Mouse (Mus musculus): ENCODE results near the gene Echdc2. TPM values are rescaled to one million over a fixed set of nuclear protein-coding genes. Genes with fewer than 3 reads are reported as not detected.
"Not testable (repeated sequence)": the region's sequence is repeated elsewhere in the genome, so short reads cannot be mapped to it uniquely, and the experiment has no call there.

Echdc2 gene
- total RNA-seq (2021), result 1 to 10 TPM; 6.0 to 6.1 TPM
- long read RNA-seq, experiment 1, partial matches to known transcripts, result 1 of 4 reads
- long read RNA-seq, experiment 1, other reads (novel, unspliced or antisense), result 0 of 4 reads
- long read RNA-seq, experiment 2, transcript Echdc2-201 (10 exons, 1,307 nt), result major isoform, 6 of 7 reads
- long read RNA-seq, experiment 2, partial matches to known transcripts, result 0 of 7 reads
- long read RNA-seq, experiment 2, other reads (novel, unspliced or antisense), result 0 of 7 reads

- peak; percentile 13 to 21 for DNase-seq
- intact Hi-C loops (cut with DNase I), result loop anchor here (10.0 kb wide), 1 partner anchor 159 kb away; the partner anchor contains the start of gene Coa7
These were observed at the start of gene Echdc2 for GRCm38 (mm10) chr4:108165152-108165895. Gene Echdc2, plus strand, starts transcription at chr4:108165437.

- intact Hi-C loops (cut with DNase I), result no loop called here
- no peak for DNase-seq
These were observed 48.8 kb upstream of the Echdc2 start for GRCm38 (mm10) chr4:108116466-108116865.

GRCm38 (mm10) chr4:108117488-108117887, 47.7 kb upstream of the Echdc2 start:
- DNase-seq, result no peak
- intact Hi-C loops (cut with DNase I), result no loop called here

GRCm38 (mm10) chr4:108117924-108118876, 47.0 kb upstream of the Echdc2 start:
- DNase-seq, result peak; percentile 90 to 96
- intact Hi-C loops (cut with DNase I), result no loop called here

- DNase-seq, result no peak
- intact Hi-C loops (cut with DNase I), result no loop called here
These were observed 41.1 kb upstream of the Echdc2 start for GRCm38 (mm10) chr4:108124104-108124503.

- intact Hi-C loops (cut with DNase I), result no loop called here
- DNase-seq, result no peak
These were observed 39.0 kb upstream of the Echdc2 start for GRCm38 (mm10) chr4:108126260-108126659.

GRCm38 (mm10) chr4:108127516-108127915, 37.7 kb upstream of the Echdc2 start:
- intact Hi-C loops (cut with DNase I), result no loop called here
- no peak for DNase-seq

GRCm38 (mm10) chr4:108128339-108128738, 36.9 kb upstream of the Echdc2 start:
- intact Hi-C loops (cut with DNase I), result no loop called here

GRCm38 (mm10) chr4:108130452-108130851, 34.8 kb upstream of the Echdc2 start:
- intact Hi-C loops (cut with DNase I), result no loop called here
- DNase-seq, result no peak

More at GRCm38 (mm10) chr4:108128339-108128738, 36.9 kb upstream of the Echdc2 start:
- no peak for DNase-seq

- intact Hi-C loops (cut with DNase I), result no loop called here
These were observed 28.3 kb upstream of the Echdc2 start for GRCm38 (mm10) chr4:108136938-108137337.

GRCm38 (mm10) chr4:108143178-108143577, 22.1 kb upstream of the Echdc2 start:
- intact Hi-C loops (cut with DNase I), result not testable (repeated sequence)

More at GRCm38 (mm10) chr4:108136938-108137337, 28.3 kb upstream of the Echdc2 start:
- DNase-seq, result no peak

GRCm38 (mm10) chr4:108143778-108144177, 21.5 kb upstream of the Echdc2 start:
- intact Hi-C loops (cut with DNase I), result no loop called here
- DNase-seq, result no peak

More at GRCm38 (mm10) chr4:108143178-108143577, 22.1 kb upstream of the Echdc2 start:
- not testable (repeated sequence) for DNase-seq

- intact Hi-C loops (cut with DNase I), result no loop called here
- no peak for DNase-seq
These were observed 20.4 kb upstream of the Echdc2 start, which contains the start of gene Scp2 for GRCm38 (mm10) chr4:108144880-108145279. Gene Scp2, minus strand, starts transcription at chr4:108144998.

GRCm38 (mm10) chr4:108145554-108145953, 19.7 kb upstream of the Echdc2 start:
- DNase-seq; intact Hi-C loops (cut with DNase I): not testable (repeated sequence)

- intact Hi-C loops (cut with DNase I); DNase-seq: not testable (repeated sequence)
These were observed 10.1 kb upstream of the Echdc2 start for GRCm38 (mm10) chr4:108155141-108155540.

GRCm38 (mm10) chr4:108161936-108162335, 3.3 kb upstream of the Echdc2 start:
- no peak for DNase-seq
- intact Hi-C loops (cut with DNase I), result loop anchor here (10.0 kb wide), 1 partner anchor 163 kb away; the partner anchor contains the start of gene Coa7

GRCm38 (mm10) chr4:108163291-108163690, 1.9 kb upstream of the Echdc2 start:
- intact Hi-C loops (cut with DNase I), result loop anchor here (10.0 kb wide), 1 partner anchor 162 kb away; the partner anchor contains the start of gene Coa7

GRCm38 (mm10) chr4:108166874-108167273, 1.6 kb downstream of the Echdc2 start:
- intact Hi-C loops (cut with DNase I), result loop anchor here (10.0 kb wide), 1 partner anchor 158 kb away; the partner anchor contains the start of gene Coa7
- no peak for DNase-seq

More at GRCm38 (mm10) chr4:108163291-108163690, 1.9 kb upstream of the Echdc2 start:
- no peak for DNase-seq

GRCm38 (mm10) chr4:108168056-108168455, 2.8 kb downstream of the Echdc2 start:
- intact Hi-C loops (cut with DNase I), result loop anchor here (10.0 kb wide), 1 partner anchor 157 kb away; the partner anchor contains the start of gene Coa7
- DNase-seq, result no peak

- no peak for DNase-seq
- intact Hi-C loops (cut with DNase I), result no loop called here
These were observed 17.0 kb downstream of the Echdc2 start for GRCm38 (mm10) chr4:108182278-108182677.
